Mouse (Mus musculus): ENCODE data around the gene Xrra1.

DNA sequence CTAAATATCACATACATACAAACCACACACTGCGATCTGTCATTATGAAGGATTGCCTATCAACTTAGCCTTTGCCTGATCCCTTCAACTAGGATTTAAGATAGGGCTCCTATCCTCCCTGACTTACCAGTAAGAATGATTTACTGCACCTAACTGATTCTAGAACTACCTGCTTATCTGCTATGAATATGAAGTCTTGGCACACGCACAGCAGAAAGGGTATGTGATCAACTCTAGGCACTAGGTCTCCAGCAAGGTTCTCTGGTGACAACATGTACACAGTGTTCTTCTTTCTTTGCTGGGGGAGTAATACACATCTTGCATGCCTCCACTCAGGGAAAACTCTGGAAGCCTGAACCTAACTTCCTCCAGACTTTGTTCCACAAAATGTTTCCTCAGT lies 102.6 kb downstream of the Xrra1 start:
- TF ChIP-seq CTCF (IDR thresholded peaks at IDR 0.05; ENCODE audit: low read depth) (no peak), EP300 (IDR thresholded peaks at IDR 0.05; ENCODE audit: low read depth) (peak; percentile 12; the same call in 1 of the 2 replicates)
